Mouse (Mus musculus) heart, embryonic 16.5 days (tissue): ENCODE measurements around the gene Slc34a2. TPM values are rescaled to one million over a fixed set of nuclear protein-coding genes. Genes with fewer than 3 reads are reported as not detected.

Source experiments
- ATAC-seq: fragments of 200-750 bp; cut with Nextera tagmentation; replicated peaks from 2 replicates; pipeline ENCODE4 v1.8.0; 2017; ENCODE audit warnings: moderate number of reproducible peaks; ENCODE audit not compliant: insufficient read depth, low FRiP score; ENCODE audit errors: extremely low read depth
- H3K27ac ChIP-seq: fragments of 300-500 bp; sonication (generic); 2 replicates; pipeline ENCODE4 v1.5.1; 2014; ENCODE audit warnings: mild to moderate bottlenecking, low read length, control low read depth, moderate library complexity
- H3K27me3 ChIP-seq: fragments of 300-500 bp; sonication (generic); 2 replicates; pipeline ENCODE4 v1.6.1; 2014; ENCODE audit warnings: low read length, mixed read lengths; ENCODE audit not compliant: control insufficient read depth, insufficient read depth
- H3K36me3 ChIP-seq: fragments of 300-500 bp; sonication (generic); 2 replicates; pipeline ENCODE4 v1.6.1; 2014; ENCODE audit not compliant: control insufficient read depth, insufficient read depth
- H3K4me1 ChIP-seq: fragments of 300-500 bp; sonication (generic); 2 replicates; pipeline ENCODE4 v1.6.1; 2014; ENCODE audit warnings: low read length, mixed read lengths; ENCODE audit not compliant: control insufficient read depth, insufficient read depth
- H3K4me2 ChIP-seq: fragments of 300-500 bp; sonication (generic); 2 replicates; pipeline ENCODE4 v1.6.1; 2014; ENCODE audit warnings: low read depth, mild to moderate bottlenecking, control low read depth, low read length
- H3K4me3 ChIP-seq: fragments of 300-500 bp; sonication (generic); 2 replicates; pipeline ENCODE4 v1.5.1; 2014; ENCODE audit warnings: mild to moderate bottlenecking, control low read depth, low read length
- H3K9ac ChIP-seq: fragments of 300-500 bp; sonication (generic); 2 replicates; pipeline ENCODE4 v1.6.1; 2014; ENCODE audit warnings: low read length, control low read depth
- H3K9me3 ChIP-seq: fragments of 300-500 bp; sonication (generic); replicated peaks from 2 replicates; pipeline ENCODE4 v1.6.1; 2016; ENCODE audit warnings: low read length; ENCODE audit not compliant: control insufficient read depth
- WGBS: fragments of 180-500 bp; shearing (Covaris S2); extraction: QIAGEN DNeasy Blood & Tissue Kit; methylation state at CpG from one replicate; pipeline ENCODE4 v1.1.7; 2014; 5-methylcytosine and 5-hydroxymethylcytosine counted together
- polyA plus RNA-seq: library from polyadenylated mRNA; unstranded; fragments of >200 nt; fragmentation: Nextera tagmentation; extraction: Ambion mirVana; gene quantifications from 2 replicates; pipeline ENCODE4 v1.2.1, GENCODE M21; 2015

The Slc34a2 gene
- polyA plus RNA-seq, 1 experiment from 2014 or later = 0.89 TPM

DNA sequence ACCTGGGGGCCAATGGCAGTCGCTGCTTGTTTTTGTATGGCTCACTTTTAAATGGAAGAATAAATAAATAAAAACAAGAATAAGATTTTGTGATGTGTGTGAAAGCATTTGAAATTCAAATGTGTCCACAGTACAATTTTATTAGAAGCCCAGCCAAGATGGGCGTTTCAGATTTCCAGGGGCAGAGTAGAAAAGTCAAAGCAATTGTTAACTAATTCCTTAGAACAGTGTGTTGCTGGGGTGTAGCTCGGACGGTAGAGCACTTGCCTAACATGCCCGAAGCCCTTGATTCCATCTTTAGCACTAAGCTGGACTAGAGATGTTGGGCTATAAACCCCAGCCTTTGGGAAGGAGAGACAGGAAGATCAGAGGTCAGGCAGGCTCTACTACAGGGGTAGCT is 73.2 kb downstream of the Slc34a2 start:
- no peak overlapping the region for H3K4me2 ChIP-seq
- H3K27me3 ChIP-seq = no peaks in the 10 kb centered on the region
- no peak for ATAC-seq
- H3K4me3 ChIP-seq = no peak overlapping the region
- no peak overlapping the region for H3K9ac ChIP-seq
- WGBS = 66% methylated on average over 5 of the region's 5 CpGs
- H3K36me3 ChIP-seq = no peaks in the 10 kb centered on the region
- H3K9me3 ChIP-seq = peaks cover 4% of the 10 kb centered on the region
- no peak overlapping the region for H3K27ac ChIP-seq
- H3K4me1 ChIP-seq = no peaks in the 10 kb centered on the region

DNA sequence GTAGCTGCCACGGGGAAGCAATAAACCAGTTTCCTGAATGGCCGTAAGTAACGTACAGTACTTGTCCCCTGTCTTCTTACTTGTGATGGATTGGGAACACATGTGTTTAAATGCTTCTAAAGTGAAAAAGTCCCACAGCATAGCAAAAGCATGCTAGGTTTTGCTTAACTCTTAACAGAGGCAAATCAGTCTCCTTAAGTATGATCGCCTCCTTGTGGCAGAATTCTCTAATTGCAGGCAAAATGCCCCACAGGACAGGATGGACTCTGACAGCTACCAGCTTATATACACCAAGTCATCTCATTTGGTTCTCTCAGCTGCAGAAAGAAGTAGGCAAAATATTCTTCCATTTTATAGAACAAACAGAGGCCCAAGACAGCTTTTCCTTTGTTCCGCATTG is 75.1 kb downstream of the Slc34a2 start:
- H3K4me1 ChIP-seq = no peaks in the 10 kb centered on the region
- no peak overlapping the region for H3K9ac ChIP-seq
- no peak overlapping the region for H3K27ac ChIP-seq
- no peaks in the 10 kb centered on the region for H3K27me3 ChIP-seq
- H3K4me3 ChIP-seq = no peak overlapping the region
- no peaks in the 10 kb centered on the region for H3K36me3 ChIP-seq
- 88% methylated on average over 5 of the region's 5 CpGs for WGBS
- H3K4me2 ChIP-seq = no peak overlapping the region
- ATAC-seq = no peak
- peaks cover 4% of the 10 kb centered on the region for H3K9me3 ChIP-seq

DNA sequence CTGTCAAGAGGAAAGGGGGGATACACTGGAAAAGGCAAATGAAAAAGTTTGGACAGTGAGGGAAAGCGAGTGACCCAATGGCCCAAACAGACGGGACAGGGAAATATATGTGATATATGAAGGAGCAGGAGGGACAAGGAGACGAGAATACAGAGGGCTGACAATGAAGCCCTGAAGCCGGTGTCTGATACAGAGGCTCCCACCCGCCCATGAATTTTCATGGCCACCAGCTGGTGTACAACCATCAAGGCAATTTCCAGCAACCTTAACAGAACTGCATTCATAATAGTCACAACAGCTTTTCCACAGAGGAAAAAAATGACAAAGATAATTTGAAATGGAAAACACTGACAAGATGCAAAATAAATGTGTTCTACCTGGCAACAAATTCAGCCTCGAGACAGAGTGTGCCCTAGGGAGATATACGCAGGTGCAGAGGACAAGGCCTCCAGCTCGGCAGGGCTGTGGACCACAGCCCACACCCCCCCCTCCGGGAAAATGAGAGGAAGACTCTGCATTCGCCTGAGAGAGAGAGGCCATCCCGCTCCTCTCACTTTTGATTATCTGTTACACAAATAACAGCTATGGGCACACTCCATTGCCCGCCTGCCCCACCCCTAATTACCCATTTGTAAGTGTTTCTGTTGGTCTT is 76.9 kb downstream of the Slc34a2 start:
- H3K9me3 ChIP-seq = peaks cover 4% of the 10 kb centered on the region
- H3K27me3 ChIP-seq = no peaks in the 10 kb centered on the region
- ATAC-seq = no peak
- H3K4me2 ChIP-seq = no peak overlapping the region
- H3K9ac ChIP-seq = no peak overlapping the region
- H3K27ac ChIP-seq = no peak overlapping the region
- H3K36me3 ChIP-seq = no peaks in the 10 kb centered on the region
- H3K4me1 ChIP-seq = no peaks in the 10 kb centered on the region
- WGBS = 76% methylated on average over 12 of the region's 12 CpGs
- no peak overlapping the region for H3K4me3 ChIP-seq

DNA sequence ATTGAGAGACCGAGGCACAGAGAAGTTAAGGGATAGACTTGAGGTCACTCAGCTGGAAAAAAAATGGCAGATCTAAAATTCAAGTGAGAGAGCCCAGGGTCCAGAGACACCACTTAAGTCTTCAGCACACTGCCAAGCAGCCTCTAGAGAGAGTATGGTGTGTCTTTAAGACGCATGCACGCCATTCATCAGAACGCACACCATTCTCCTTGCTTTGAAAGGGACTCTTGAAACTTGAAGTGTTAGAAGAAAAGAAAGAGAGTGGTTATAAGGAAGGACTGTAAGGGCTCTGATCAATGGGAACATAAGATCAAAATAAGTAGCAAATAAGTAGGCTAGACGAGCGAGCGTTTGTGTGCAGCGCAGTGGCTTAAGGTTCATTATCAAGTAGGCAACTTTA is 80.3 kb downstream of the Slc34a2 start:
- no peaks in the 10 kb centered on the region for H3K36me3 ChIP-seq
- no peak overlapping the region for H3K27ac ChIP-seq
- peaks cover under 1% of the 10 kb centered on the region for H3K9me3 ChIP-seq
- no peaks in the 10 kb centered on the region for H3K27me3 ChIP-seq
- no peak overlapping the region for H3K4me2 ChIP-seq
- H3K4me3 ChIP-seq = no peak overlapping the region
- WGBS = 88% methylated on average over 8 of the region's 8 CpGs
- peaks cover 5% of the 10 kb centered on the region for H3K4me1 ChIP-seq
- ATAC-seq = no peak
- no peak overlapping the region for H3K9ac ChIP-seq

DNA sequence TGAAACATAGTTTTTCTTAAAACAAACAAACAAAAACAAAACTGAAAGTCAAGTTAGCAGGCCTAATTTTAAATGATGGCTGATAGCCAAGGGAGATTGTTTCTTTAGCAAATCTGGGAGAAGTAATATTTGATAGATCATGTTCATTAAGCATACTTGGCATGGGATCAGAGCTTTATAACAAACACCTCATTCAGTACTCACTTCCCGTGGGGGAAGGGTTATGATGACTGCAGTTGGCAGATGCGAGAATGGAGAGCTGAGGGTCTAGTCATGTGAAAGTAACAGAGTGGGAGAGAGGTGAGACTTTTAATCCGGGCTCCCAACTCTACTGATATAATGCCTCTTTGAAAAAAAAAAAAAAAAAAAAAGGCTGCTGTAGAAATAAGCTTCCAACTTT is 81.8 kb downstream of the Slc34a2 start:
- H3K4me2 ChIP-seq = no peak overlapping the region
- no peak overlapping the region for H3K4me3 ChIP-seq
- H3K27ac ChIP-seq = no peak overlapping the region
- no peaks in the 10 kb centered on the region for H3K9me3 ChIP-seq
- H3K36me3 ChIP-seq = no peaks in the 10 kb centered on the region
- H3K27me3 ChIP-seq = no peaks in the 10 kb centered on the region
- 51% methylated on average over 3 of the region's 3 CpGs for WGBS
- H3K9ac ChIP-seq = no peak overlapping the region
- ATAC-seq = no peak
- H3K4me1 ChIP-seq = peaks cover 6% of the 10 kb centered on the region

Other genes starting within 250 kb of the Slc34a2 start
- gene Anapc4, start 204.1 kb upstream of the Slc34a2 start, polyA plus RNA-seq = 66.7 and 76.0 TPM in 2 replicates
- gene Sel1l3, start 175.8 kb downstream of the Slc34a2 start, polyA plus RNA-seq = 0.91 and 1.4 TPM in 2 replicates
- 188 and 196 TPM in 2 replicates for gene Smim20, start 229.0 kb downstream of the Slc34a2 start, polyA plus RNA-seq